10 mouse cellular contexts compared by ENCODE assay signal in the genomic region with DNA sequence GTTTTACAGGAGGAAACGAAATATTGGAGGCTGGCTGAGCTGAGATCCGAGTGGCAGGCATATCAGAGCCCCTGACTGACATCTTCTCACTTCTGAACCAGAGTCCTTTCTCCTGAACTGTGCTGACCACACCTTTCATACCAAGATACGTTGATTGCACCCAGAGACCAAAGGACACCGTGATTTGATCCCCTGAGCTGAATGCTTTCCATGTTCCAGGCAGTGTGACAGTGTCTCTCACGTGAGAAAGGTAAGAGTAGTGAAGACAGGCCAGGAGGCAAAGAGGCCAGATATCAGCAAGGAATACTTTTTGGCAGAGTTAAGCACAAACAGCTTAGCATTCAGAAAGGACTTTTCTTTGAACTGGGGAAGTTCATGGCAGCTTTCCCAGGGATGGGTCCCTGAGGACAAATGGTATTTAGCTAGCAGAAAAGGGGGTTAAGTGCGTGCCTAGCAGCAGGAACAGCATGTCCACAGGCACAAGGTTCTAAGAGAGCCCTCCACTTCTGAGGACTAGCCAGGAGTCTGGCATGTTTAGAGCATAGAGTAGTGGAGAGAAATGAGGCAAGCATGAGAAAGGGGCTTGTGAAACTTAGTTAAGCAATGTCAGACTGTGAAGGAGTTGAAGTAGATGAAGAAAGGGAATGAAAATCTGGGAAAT.
DNase-seq lines count a peak whose midpoint lies in the region; TF ChIP-seq lines count a peak whose summit lies in the region.
"Had no signal": no experiment of that assay in that cellular context is flagged by ENCODE, and none has a peak within 500 bp of the region (broad histone marks: within the 10 kb centered on the region; RNA-seq: fewer than 3 reads in every experiment).

No protein-coding gene starts in this region.

- WGBS in kidney, adult 2 months, result 60% methylated on average over 6 of the region's 6 CpGs

- H3K4me1 ChIP-seq in kidney, adult 2 months (ENCODE audit: control insufficient read depth, insufficient read depth, low read length), result no peaks in the 10 kb centered on the region; the same call in 1 of the 2 replicates
- H3K4me1 ChIP-seq: hindbrain, embryonic 10.5 days; midbrain, embryonic 12.5 days had no signal

- no peaks in the 10 kb centered on the region for H3K36me3 ChIP-seq in kidney, adult 2 months (ENCODE audit: control insufficient read depth, insufficient read depth, low read length)
- H3K36me3 ChIP-seq: hindbrain, embryonic 10.5 days; midbrain, embryonic 12.5 days had no signal

- no peaks in the 10 kb centered on the region for H3K27me3 ChIP-seq in kidney, adult 2 months (replicated peaks; ENCODE audit: control insufficient read depth, insufficient read depth, low read length)
- H3K27me3 ChIP-seq: midbrain, embryonic 12.5 days had no signal

- no peak overlapping the region for H3K27ac ChIP-seq in kidney, adult 2 months (ENCODE audit: insufficient read depth, low read depth, low read length)
- H3K27ac ChIP-seq: hindbrain, embryonic 10.5 days; midbrain, embryonic 12.5 days had no signal

- DNase-seq in kidney, adult 2 months, result peak; percentile 15
- no peak for DNase-seq in kidney, adult 18-20 months
- peak; percentile 47 for DNase-seq in adrenal gland, postnatal 25 days
- DNase-seq in heart, postnatal 14 days, result peak; percentile 44 to 49
- DNase-seq in lung, postnatal 4 days, result peak; percentile 65 to 73
- DNase-seq in right cerebral cortex, postnatal 25 days, result no peak
- no peak for DNase-seq in urinary bladder, postnatal 25 days (ENCODE audit: low spot score)
- no peak for DNase-seq in right cerebral cortex, postnatal 36 days (ENCODE audit: low spot score in 2 of 2)

- intact Hi-C loops in heart, postnatal 14 days (cut with DNase I), result no loop called here

- no peak for TF ChIP-seq CTCF in kidney, adult 2 months (conservative IDR thresholded peaks at IDR 0.05; ENCODE audit: insufficient read depth, insufficient read length, low read depth, low read length)

- no peak for TF ChIP-seq POLR2A in kidney, adult 2 months (IDR thresholded peaks at IDR 0.05; ENCODE audit: low read depth, low read length)

- no peak overlapping the region for H3K4me3 ChIP-seq in kidney, adult 2 months (ENCODE audit: insufficient read depth, low read depth, low read length)
- H3K4me3 ChIP-seq: hindbrain, embryonic 10.5 days; midbrain, embryonic 12.5 days had no signal

Comparison
In these comparisons a context has a peak if more than half of its experiments do, and no peak if none do; other contexts are left out.
1. DNase-seq: peak in kidney, adult 2 months (single experiment), adrenal gland, postnatal 25 days (single experiment), heart, postnatal 14 days (2 of 2) and lung, postnatal 4 days (2 of 2); none in kidney, adult 18-20 months (single experiment), right cerebral cortex, postnatal 25 days (single experiment), urinary bladder, postnatal 25 days (single experiment) and right cerebral cortex, postnatal 36 days (0 of 2).